Mouse (Mus musculus) kidney, adult 2 months (tissue): ENCODE measurements around the gene Duox1. TPM values are rescaled to one million over a fixed set of nuclear protein-coding genes. Genes with fewer than 3 reads are reported as not detected.

Experiments used
- DNase-seq: peaks from one replicate; pipeline ENCODE4 v3.0.0; 2021
- H3K27ac ChIP-seq: fragments of 200-500 bp; 2 replicates; pipeline ENCODE4 v1.5.1; 2012; ENCODE audit warnings: low read depth, low read length, control low read depth, inconsistent platforms; ENCODE audit not compliant: insufficient read depth
- H3K27me3 ChIP-seq: fragments of 200-500 bp; replicated peaks from 2 replicates; pipeline ENCODE4 v1.6.1; 2012; ENCODE audit warnings: mild to moderate bottlenecking, moderate library complexity, low read length, inconsistent platforms; ENCODE audit not compliant: control insufficient read depth, insufficient read depth
- H3K36me3 ChIP-seq: fragments of 200-500 bp; 2 replicates; pipeline ENCODE4 v1.6.1; 2012; ENCODE audit warnings: mild to moderate bottlenecking, moderate library complexity, low read length, inconsistent platforms; ENCODE audit not compliant: control insufficient read depth, insufficient read depth
- H3K4me1 ChIP-seq: fragments of 200-500 bp; 2 replicates; pipeline ENCODE4 v1.6.1; 2011; ENCODE audit warnings: low read length; ENCODE audit not compliant: control insufficient read depth, insufficient read depth
- H3K4me3 ChIP-seq: fragments of 200-500 bp; 2 replicates; pipeline ENCODE4 v1.5.1; 2011; ENCODE audit warnings: mild to moderate bottlenecking, low read depth, low read length, control low read depth; ENCODE audit not compliant: insufficient read depth
- CTCF ChIP-seq: fragments of 200-500 bp; conservative IDR thresholded peaks from 2 replicates; pipeline ENCODE4 v1.5.1; 2011; ENCODE audit warnings: low read depth, mild to moderate bottlenecking, control low read depth, low read length, moderate library complexity, mixed read lengths; ENCODE audit not compliant: insufficient read depth, insufficient read length
- POLR2A ChIP-seq: fragments of 200-500 bp; IDR thresholded peaks from one replicate; pipeline ENCODE4 v1.6.1; 2011; ENCODE audit warnings: low read depth, low read length, control low read depth
- WGBS: fragments of 180-500 bp; shearing (Covaris S2); methylation state at CpG from one replicate; pipeline ENCODE4 v1.1.7; 2018; 5-methylcytosine and 5-hydroxymethylcytosine counted together
- polyA plus RNA-seq: library from polyadenylated mRNA; depleted of rRNA; stranded (reverse); fragments of >200 nt; gene quantifications from 2 replicates; pipeline ENCODE4 v1.2.3, GENCODE M21; 2012

Duox1 gene
- polyA plus RNA-seq, 1 experiment: 0.20 TPM

GRCm38 (mm10) chr2:122298096-122298499 is 17.4 kb upstream of the Duox1 start, which contains the start of gene Duox2:
Gene Duox2, minus strand, starts transcription at chr2:122298449.
- Histone ChIP-seq H3K4me1 (peaks cover 9% of the 10 kb centered on the region), H3K27me3 (peaks cover 12% of the 10 kb centered on the region), H3K4me3 (peak within 1 kb of the TSS; percentile 23; the same call in 1 of the 2 replicates), H3K27ac (no peak within 1 kb of the TSS), H3K36me3 (no peaks in the 10 kb centered on the region)
- TF ChIP-seq CTCF (no peak), POLR2A (no peak)
- DNase-seq: no peak
- WGBS: 4% methylated on average over 13 of the region's 13 CpGs

DNA sequence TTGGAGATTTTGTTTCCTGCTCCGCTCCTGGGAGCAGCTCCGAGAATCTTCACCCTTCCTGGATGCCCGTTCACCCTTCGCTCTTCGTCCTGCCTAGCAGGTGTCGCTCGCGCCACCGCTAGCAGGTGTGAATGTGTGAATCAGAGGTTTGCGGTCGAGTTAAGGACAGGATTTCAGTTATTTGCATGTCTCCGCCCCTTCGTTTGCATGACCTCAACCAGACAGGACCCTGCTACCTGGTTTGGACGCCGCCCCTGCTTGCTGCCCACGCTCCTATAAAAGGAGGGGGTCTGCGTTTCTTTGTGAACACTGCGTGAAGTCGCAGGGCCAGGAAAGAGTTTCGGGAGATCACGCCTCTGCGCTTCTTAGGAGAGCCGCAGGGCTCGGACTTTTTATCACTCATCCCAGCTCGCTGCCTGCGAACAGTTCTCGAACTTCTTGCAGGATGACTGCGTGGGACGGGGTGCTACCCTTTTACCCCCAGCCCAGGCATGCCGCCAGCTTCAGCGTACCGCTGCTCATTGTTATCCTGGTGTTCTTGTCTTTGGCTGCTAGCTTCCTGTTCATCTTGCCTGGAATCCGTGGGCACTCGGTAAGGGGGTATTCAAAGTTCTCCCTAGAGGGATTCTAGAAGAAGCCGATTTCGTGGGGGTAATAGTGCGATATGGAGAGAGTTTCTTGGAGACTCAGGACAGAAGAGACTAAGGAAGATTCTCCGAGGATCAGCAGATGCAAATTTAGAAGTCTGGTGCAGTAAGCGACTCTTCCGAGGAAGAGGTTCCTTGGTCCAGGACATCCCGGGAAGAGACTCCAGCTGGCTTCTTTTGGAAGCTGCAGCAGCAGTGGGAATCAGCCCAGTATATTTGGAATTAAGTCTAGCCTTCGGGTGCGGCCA is 16.6 kb upstream of the Duox1 start, which contains the start of gene Duoxa2:
Duoxa2 (plus strand) TSS at position 305 of the 895 bp plus-strand sequence.
- Histone ChIP-seq H3K4me3 (peak within 1 kb of the TSS; percentile 23; the same call in 1 of the 2 replicates), H3K27me3 (peaks cover 12% of the 10 kb centered on the region), H3K27ac (no peak within 1 kb of the TSS), H3K36me3 (no peaks in the 10 kb centered on the region), H3K4me1 (peaks cover 9% of the 10 kb centered on the region)
- DNase-seq: peak; percentile 36
- TF ChIP-seq POLR2A: no peak
- TF ChIP-seq CTCF: no peak
- 2% methylated on average over 43 of the region's 43 CpGs for WGBS

GRCm38 (mm10) chr2:122299911-122300655 is 15.4 kb upstream of the Duox1 start:
- DNase-seq: no peak
- Histone ChIP-seq H3K36me3 (no peaks in the 10 kb centered on the region), H3K27me3 (peaks cover 12% of the 10 kb centered on the region; the same call in 1 of the 2 replicates), H3K4me1 (peaks cover 9% of the 10 kb centered on the region), H3K4me3 (no peak overlapping the region), H3K27ac (no peak overlapping the region)
- 26% methylated on average over 14 of the region's 14 CpGs for WGBS
- TF ChIP-seq POLR2A (no peak), CTCF (no peak)

DNA sequence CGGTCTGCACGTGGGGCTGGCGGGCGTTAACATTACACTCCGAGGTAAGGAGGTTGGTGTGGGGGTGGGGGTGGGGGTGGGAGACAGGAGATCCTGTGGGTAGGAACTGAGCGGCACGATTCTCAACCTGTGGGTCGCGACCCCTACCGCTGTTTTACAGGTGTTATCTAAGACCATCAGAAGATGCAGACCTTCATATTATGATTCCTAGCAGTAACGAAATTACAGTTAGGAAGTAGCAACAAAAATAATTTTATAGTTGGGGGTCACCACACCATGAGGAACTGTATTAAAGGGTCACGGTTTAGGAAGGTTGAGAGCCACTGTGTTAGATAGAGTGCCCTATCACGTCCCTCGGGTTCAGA is 14.8 kb upstream of the Duox1 start:
- H3K4me3 ChIP-seq: no peak overlapping the region
- DNase-seq: no peak
- WGBS: 8% methylated on average over 14 of the region's 14 CpGs
- H3K27ac ChIP-seq: no peak overlapping the region
- H3K36me3 ChIP-seq: no peaks in the 10 kb centered on the region
- H3K4me1 ChIP-seq: peaks cover 9% of the 10 kb centered on the region
- H3K27me3 ChIP-seq: peaks cover 12% of the 10 kb centered on the region; the same call in 1 of the 2 replicates
- TF ChIP-seq POLR2A (no peak), CTCF (no peak)

DNA sequence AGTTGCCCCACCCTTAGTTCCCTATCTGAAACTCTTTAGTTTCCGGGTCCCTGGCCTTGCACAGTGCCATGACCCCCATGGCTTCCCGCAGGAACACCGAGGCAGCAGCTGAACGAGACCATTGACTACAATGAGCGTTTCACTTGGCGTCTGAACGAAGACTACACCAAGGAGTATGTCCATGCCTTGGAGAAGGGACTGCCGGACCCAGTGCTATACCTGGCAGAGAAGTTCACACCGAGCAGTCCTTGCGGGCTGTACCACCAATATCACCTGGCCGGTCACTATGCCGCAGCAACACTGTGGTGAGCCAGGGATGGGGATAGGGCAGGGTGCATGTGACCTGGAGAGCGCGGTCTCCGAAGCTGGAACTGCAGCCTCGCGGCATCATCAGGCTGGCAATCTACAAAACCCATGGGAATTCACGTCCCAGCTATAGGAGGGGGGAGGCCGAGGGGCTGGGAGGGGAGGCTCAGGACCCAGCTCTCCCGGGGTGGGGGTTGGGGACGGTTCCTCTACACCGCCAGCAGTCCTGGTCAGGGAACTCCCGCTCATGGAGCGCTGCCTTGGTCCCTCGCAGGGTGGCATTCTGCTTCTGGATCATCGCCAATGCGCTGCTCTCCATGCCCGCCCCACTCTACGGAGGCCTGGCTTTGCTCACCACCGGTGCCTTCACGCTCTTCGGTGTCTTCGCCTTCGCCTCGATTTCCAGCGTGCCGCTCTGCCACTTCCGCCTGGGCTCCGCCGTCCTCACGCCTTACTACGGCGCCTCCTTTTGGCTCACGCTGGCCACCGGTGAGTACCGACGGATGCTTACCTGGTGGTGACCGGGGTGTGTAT is 14.2 kb upstream of the Duox1 start:
- H3K27ac ChIP-seq: no peak overlapping the region
- no peak for TF ChIP-seq CTCF
- TF ChIP-seq POLR2A: no peak
- 1% methylated on average over 48 of the region's 48 CpGs for WGBS
- DNase-seq: peak; percentile 32
- no peak overlapping the region; the same call in 1 of the 2 replicates for H3K4me3 ChIP-seq
- H3K36me3 ChIP-seq: no peaks in the 10 kb centered on the region
- H3K27me3 ChIP-seq: peaks cover 12% of the 10 kb centered on the region; the same call in 1 of the 2 replicates
- peaks cover 9% of the 10 kb centered on the region for H3K4me1 ChIP-seq

- DNase-seq: no peak
- no peak overlapping the region; the same call in 1 of the 2 replicates for H3K4me3 ChIP-seq
- TF ChIP-seq CTCF (no peak), POLR2A (no peak)
- WGBS: 9% methylated on average over 23 of the region's 23 CpGs
- H3K27me3 ChIP-seq: peaks cover 12% of the 10 kb centered on the region; the same call in 1 of the 2 replicates
- H3K36me3 ChIP-seq: no peaks in the 10 kb centered on the region
- no peak overlapping the region for H3K27ac ChIP-seq
- peaks cover 9% of the 10 kb centered on the region for H3K4me1 ChIP-seq
Observed at GRCm38 (mm10) chr2:122301921-122302573, 13.4 kb upstream of the Duox1 start.
